Mouse (Mus musculus) adrenal gland, postnatal 36 days (tissue): ENCODE results near the gene Ddx60. TPM values are rescaled to one million over a fixed set of nuclear protein-coding genes. Genes with fewer than 3 reads are reported as not detected.
A peak's percentile ranks its signal among the peaks of the same experiment; 100 is the strongest.

ENCODE experiments used
- DNase-seq, 2 experiments: peaks; one replicate each; pipeline ENCODE4 v3.0.0; 2021; ENCODE audit warnings: mixed read lengths in 1 of 2
- total RNA-seq, 2 experiments: library from RNA; stranded (reverse); gene quantifications; 2 replicates each; pipeline ENCODE4 v1.2.3; 2021

The Ddx60 gene
- total RNA-seq, 2 experiments from 2014 or later = 4.2 to 6.7 TPM

DNA sequence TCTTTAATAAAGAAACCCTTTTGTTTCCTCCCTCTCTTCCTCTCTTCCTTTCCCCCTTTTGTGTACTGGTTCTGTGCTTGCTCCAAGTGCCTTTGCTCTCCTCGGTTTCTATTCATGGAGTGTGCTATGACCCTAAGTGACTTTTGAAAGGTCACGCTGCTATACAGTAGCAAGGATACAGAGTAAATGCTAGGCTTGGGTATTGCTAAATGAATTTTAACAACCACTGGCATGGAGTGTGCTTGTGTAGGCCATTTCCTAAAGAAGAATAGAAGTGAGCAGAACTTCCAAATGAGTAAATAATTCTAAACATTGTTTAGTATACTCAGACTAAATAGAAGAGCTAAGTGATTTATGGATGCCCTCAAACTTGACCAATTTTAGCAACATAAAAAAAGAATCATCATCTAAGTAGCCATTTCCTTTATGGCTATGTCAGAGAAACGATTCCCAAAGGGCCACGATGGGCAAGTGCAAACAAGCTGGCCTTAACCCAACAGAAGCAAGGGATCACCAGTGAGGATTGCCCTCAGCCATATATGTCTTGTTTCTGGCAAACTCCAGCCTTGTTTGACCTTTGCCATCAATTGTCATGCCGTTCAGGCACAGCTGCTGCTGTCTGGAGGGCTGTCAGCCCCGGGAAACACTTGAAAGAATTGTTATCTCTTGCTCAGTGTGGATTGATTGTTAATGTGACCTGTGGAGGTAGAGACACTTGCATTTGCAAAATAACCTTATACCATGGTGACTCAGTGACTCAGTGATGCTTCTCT lies 58.0 kb downstream of the Ddx60 start:
- peak; percentile 56 to 60 for DNase-seq

DNA sequence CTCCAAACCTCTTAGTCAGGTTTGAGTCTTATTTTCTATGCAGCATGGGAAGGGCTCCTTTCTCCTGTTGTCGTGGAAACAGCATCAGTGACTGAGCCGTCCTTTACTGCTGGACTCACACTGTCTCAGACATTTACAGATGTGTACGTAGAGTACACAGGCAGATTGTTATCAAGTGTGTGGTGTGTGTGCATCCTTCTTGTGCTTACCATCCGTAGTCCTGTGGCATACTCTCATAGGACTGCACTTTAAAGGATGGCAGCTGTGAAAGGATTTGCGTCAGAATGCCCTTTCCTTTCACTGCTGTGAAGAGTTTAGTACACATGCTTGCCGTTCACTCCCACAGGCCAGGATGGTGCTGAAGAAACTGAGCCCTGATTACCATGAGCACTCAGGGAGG lies 61.6 kb downstream of the Ddx60 start:
- no peak for DNase-seq

DNA sequence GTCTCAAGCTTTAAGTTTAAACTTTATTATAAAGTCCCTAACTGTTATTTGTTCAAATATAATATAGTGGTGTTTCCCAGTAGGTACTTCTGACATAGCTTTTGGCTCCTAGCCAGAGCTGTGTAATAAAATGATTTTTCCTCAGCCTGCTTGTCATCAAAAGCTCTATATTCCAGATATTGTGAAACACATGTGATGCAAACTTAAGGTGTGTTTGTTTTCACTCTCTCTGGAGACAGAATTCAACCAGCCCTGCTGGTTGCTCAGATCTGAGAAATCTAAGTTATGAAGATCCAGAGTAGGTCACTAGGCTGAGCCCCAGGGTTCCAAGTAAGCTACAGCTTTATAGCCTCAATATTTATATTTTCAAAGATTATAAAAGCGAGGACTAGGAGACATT lies 64.9 kb downstream of the Ddx60 start:
- no peak for DNase-seq

GRCm38 (mm10) chr8:61997125-61997524 lies 69.2 kb downstream of the Ddx60 start:
- no peak for DNase-seq

DNA sequence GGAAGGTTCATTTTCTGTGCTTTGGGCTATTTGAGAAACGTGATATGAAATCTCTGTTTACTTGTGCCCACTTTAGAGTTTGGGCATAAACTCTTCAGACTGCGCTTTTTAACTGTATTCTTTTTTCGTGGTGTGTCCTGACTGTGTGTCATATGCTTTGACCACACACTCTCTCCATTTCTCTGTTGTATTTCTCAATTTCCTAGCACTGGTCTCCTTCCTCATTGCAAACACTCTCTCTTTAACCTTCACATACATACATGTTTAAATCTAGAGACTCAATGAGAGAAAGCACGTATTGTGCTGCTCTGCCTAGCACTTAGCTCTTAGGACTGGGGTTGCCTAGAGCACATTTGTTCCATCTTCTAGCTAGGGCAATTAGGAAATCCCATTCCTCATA lies 86.3 kb downstream of the Ddx60 start:
- no peak for DNase-seq

DNA sequence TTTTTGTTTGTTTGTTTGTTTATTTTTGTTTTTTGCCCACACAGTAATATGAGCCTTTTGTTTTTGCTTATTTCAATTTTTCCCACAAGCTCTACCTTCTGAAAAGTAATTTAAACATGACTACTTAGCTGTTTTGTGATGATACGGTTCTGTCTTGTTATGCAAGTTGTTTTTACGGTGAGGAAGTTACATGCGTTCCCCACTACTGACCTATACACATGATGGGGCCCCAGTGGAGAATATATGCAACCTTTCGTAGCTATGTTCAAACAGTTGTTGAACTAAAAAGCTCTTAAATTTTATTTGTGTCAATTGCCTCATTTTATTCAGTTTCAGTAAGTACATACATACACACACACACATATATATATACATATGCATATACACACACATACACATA lies 86.7 kb downstream of the Ddx60 start:
- DNase-seq = no peak

DNA sequence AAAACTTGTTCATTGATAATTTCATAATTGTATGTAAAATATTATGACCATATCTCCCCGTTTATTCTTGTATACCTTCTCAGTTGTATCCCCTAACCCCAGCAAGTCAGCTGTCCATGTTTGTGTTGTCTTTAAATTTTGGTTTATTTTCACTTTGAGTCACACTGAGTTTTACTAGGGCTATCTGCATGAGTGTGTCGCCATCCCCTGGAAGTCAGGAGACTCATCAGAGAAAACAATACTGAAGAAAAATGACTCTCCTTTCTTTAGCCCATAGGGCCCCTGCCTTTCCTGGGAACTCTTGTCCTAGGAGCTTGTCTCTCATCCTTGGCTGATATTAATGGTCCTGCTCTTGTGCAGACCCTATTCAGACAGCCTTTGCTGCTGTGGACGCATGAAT lies 106.5 kb downstream of the Ddx60 start:
- peak in 1 of 2 experiments; percentile 13 for DNase-seq

- DNase-seq = peak; percentile 2 to 29
These were observed 118.9 kb downstream of the Ddx60 start for GRCm38 (mm10) chr8:62046809-62047208.

GRCm38 (mm10) chr8:62060357-62060756 lies 132.5 kb downstream of the Ddx60 start:
- peak in 1 of 2 experiments; percentile 12 for DNase-seq

DNA sequence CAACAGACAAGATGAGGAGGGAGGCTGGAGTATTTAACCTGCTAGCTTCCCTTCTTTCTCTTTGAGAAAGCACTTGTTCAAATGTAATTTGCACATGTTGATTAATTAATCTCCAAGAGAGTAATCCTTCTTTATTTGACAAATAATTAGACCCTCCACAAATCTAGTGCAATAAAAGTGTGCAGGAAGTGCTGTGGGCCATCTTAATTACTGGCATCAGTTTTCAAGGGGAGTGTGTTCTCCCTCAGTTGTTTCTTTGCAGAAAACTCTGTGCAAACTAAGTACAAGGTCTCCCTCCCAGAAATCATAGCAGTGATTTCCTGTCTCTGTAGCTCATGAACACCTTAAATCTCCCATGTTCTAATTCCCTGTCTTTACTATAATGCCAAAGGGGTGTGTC lies 140.4 kb downstream of the Ddx60 start:
- DNase-seq = no peak

- no peak for DNase-seq
These were observed 152.4 kb downstream of the Ddx60 start for GRCm38 (mm10) chr8:62080195-62080802.

GRCm38 (mm10) chr8:62081804-62082203 lies 153.9 kb downstream of the Ddx60 start:
- no peak for DNase-seq

Other genes starting within 250 kb of the Ddx60 start
- 10 to 100 TPM; 33.2 to 46.8 TPM for gene Palld, start 25.4 kb upstream of the Ddx60 start, total RNA-seq
- gene Anxa10, start 195.1 kb downstream of the Ddx60 start, total RNA-seq = not detected